Mouse (Mus musculus): ENCODE data around the gene Ccr10. TPM values are rescaled to one million over a fixed set of nuclear protein-coding genes. Genes with fewer than 3 reads are reported as not detected.

The Ccr10 gene
- not detected for total RNA-seq (2021)
- long read RNA-seq, experiment 1 = 0 reads
- long read RNA-seq, experiment 2 = 0 reads

GRCm38 (mm10) chr11:101174851-101175628, at the start of gene Ccr10:
Gene Ccr10, minus strand, starts transcription at chr11:101175443.
- DNase-seq = no peak

GRCm38 (mm10) chr11:101224337-101224736, 49.1 kb upstream of the Ccr10 start:
- no peak for DNase-seq

- DNase-seq = no peak
These were observed 46.2 kb upstream of the Ccr10 start for GRCm38 (mm10) chr11:101221306-101221986.

GRCm38 (mm10) chr11:101220853-101221252, 45.6 kb upstream of the Ccr10 start:
- DNase-seq = no peak

GRCm38 (mm10) chr11:101218436-101219055, 43.3 kb upstream of the Ccr10 start:
- no peak for DNase-seq

GRCm38 (mm10) chr11:101216936-101217335, 41.7 kb upstream of the Ccr10 start:
- no peak for DNase-seq

GRCm38 (mm10) chr11:101211970-101212369, 36.7 kb upstream of the Ccr10 start:
- no peak for DNase-seq

- no peak for DNase-seq
These were observed 25.7 kb upstream of the Ccr10 start for GRCm38 (mm10) chr11:101200986-101201385.

- DNase-seq = no peak
These were observed 24.3 kb upstream of the Ccr10 start for GRCm38 (mm10) chr11:101199555-101199954.

- no peak for DNase-seq
These were observed 20.9 kb upstream of the Ccr10 start for GRCm38 (mm10) chr11:101196175-101196574.

GRCm38 (mm10) chr11:101195571-101195970, 20.3 kb upstream of the Ccr10 start:
- no peak for DNase-seq

GRCm38 (mm10) chr11:101195101-101195500, 19.9 kb upstream of the Ccr10 start:
- no peak for DNase-seq

GRCm38 (mm10) chr11:101194643-101195042, 19.4 kb upstream of the Ccr10 start:
- no peak for DNase-seq

GRCm38 (mm10) chr11:101194137-101194536, 18.9 kb upstream of the Ccr10 start:
- no peak for DNase-seq

- DNase-seq = no peak
These were observed 17.8 kb upstream of the Ccr10 start for GRCm38 (mm10) chr11:101193076-101193475.

GRCm38 (mm10) chr11:101192646-101193045, 17.4 kb upstream of the Ccr10 start:
- DNase-seq = no peak

- DNase-seq = no peak
These were observed 16.8 kb upstream of the Ccr10 start for GRCm38 (mm10) chr11:101191919-101192470.

- DNase-seq = no peak
These were observed 16.0 kb upstream of the Ccr10 start for GRCm38 (mm10) chr11:101190913-101191907.

- DNase-seq = no peak
These were observed 15.1 kb upstream of the Ccr10 start for GRCm38 (mm10) chr11:101190181-101190912.

GRCm38 (mm10) chr11:101189495-101190180, 14.4 kb upstream of the Ccr10 start:
- peak; percentile 59 for DNase-seq

Data from gastrocnemius, postnatal 10 days (tissue).